Mouse (Mus musculus) embryo, embryonic 11 days (tissue): Measurements from ENCODE around the gene Ddx10.

Experiments
- DNase-seq: peaks from one replicate; pipeline ENCODE4 v3.0.0-alpha.2; 2015

Ddx10 gene

DNA sequence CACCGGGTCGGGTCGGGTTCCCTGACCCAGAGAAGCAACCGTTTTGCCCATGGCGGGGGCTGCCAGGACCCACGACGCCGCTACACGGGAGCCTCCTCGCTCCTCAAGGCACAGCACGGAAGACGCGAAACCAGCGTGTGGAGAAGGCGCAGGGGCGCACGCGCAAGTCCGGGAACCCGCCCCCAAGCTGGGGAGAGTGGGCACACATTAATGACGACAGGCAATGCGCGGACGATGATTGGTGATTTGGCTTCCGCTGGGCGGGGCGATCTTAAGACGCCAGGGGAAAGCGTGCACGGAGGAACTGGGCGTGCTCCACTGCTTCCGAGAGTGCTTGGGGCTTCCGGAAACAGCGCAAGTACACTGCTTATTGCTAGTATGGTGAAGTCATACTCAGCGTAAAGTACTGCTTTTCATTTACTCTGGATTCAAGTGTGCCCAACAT is at the start of gene Ddx10:
TSS of gene Ddx10 (minus strand) at position 101 of the 445 bp plus-strand sequence.
- DNase-seq: peak; percentile 99

DNA sequence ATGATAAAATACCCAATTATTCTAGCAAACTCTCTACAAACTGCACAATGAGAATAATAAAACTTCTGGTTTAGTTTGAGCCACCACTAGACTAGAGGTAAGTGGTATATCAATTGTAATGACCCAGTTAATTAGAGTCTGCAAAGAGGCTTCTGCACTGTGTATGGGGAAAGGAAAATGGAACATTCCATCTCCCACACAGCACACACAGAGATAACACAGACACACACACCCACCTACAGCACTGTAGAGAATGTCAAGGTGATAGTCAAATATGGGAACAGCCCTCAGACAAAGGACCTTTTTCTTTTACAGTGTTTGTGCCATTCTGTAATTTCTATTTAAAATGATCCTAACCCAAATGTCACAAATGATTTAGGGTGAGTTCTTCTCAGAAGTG is 45.0 kb upstream of the Ddx10 start:
- DNase-seq: no peak

GRCm38 (mm10) chr9:53290006-53290405 is 42.2 kb upstream of the Ddx10 start:
- no peak for DNase-seq

DNA sequence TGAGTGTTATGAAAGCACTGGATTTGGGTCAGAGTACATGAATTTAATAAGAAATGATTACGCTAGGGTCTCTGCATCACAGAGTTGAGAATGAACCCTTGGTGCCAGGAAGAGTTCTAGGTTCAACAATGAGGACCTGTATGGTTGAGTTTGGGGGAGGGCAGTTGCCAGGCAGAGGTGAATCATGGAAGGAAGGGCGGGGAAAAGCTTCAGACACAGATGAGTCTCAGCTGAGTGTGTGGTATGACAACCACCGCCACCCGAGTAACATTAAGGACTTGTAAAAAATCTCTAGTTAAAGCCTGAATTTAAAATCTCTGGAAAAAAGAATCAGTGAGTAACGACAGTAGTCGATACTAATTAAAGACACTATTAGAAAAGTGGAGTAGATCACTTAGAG is 38.9 kb upstream of the Ddx10 start:
- DNase-seq: no peak

DNA sequence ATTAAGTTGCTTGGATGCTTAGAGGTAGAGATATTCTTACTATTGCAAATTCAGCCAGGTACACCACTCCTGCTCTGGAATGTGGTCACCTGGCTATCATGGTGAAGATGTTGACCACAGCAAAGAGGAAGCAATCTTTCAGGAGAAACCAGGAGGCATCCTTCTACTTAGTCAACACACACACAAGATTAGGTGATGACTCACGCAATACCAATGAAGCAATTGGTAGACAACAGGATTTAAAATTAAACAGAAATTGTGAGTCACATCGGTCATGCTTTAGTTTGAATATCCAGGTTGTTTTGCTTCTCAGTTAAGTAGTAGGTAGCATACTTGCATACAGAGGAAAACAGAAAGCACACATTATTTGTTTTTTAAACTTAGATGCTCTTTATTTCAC is 31.1 kb upstream of the Ddx10 start:
- DNase-seq: no peak

GRCm38 (mm10) chr9:53276381-53276780 is 28.5 kb upstream of the Ddx10 start:
- DNase-seq: no peak

GRCm38 (mm10) chr9:53272714-53273113 is 24.9 kb upstream of the Ddx10 start:
- DNase-seq: no peak

DNA sequence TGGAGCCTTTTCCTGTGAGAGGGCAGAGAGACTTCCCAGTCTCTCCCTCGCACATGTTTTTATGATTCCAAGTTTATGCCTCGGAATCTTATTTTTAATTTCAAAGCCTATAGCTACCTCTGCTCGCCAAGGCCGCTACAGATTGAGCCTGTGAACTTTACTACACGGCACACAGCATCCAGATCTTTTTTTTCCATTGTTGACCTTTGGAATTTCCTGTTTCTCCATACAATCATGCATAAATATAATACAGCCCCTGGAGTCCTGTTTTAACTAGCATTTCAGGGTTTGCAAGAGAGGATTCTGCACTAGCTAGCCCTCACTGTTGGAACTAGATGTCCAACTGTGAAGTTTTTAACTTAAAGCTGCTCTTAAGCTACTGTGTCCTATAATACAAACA is 24.4 kb upstream of the Ddx10 start:
- DNase-seq: no peak

DNA sequence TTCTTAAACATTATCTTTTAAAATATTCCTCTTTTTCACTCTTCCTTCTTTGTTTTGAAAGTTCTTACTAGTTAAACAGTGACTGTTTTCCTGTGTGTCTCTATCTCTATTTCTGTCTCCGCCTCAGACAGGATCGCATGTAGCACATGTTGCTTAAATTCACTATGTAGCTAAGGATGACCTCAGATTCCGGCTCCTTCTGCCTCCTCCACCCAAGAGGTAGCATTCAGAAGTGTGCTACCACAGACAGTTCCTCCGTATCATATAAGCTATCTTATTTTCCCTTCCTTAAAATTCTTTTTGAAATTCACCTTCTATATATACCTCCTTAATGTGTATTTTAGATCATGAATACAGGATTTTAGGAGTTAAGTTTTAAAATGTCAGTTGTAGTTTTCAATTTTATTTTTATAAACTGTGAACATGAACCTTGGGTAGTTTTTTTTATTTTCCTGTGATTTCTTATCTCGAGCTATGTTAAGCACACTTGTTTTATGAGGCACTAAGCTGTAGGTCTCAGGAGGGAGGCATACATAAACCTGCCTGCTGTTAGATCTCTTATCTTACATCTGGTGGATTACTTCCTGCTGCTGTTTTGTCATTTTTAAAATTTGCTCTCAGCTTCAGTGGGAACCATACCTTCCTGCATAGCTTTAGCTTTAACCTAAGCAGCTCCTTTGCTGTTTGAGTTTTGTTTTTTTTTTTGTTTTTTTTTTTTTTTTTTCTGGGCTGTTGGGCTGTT is 23.6 kb upstream of the Ddx10 start:
- DNase-seq: no peak

GRCm38 (mm10) chr9:53269466-53269755 is 21.6 kb upstream of the Ddx10 start:
- no peak for DNase-seq

DNA sequence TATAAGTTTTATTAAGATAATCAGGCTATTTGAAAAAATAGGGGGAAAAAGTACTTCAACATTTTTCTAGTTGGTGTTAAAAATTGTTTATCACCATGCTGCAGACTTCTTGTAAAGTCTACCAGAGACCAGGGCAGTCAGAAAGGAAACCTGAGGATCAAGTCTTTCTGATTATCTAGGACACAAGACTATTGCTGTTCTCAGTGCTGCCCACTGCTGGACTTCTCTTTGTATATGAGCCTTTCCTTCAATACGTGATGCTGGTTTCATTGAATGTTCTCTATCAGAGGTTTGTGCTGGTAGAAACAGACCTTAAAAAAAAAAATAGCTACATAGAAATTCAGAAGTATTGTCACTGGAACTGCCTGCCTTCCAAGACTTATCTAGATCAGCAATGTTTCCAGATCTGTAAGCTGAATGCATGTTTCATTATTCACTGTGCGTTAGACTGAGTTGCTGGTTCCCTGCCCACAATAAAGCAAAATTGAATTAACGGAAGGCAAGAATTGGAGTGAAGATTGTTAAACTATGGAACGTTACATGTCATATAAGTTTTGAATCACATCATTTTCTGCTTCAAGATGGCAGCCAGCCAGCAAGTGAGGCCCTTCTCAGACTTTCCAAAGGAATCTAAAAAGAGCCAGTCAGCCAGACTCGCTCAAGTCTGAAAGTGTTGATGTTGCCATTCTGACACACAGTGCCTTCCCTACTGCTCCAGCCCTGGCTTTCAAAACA is 21.0 kb upstream of the Ddx10 start:
- peak; percentile 47 for DNase-seq

DNA sequence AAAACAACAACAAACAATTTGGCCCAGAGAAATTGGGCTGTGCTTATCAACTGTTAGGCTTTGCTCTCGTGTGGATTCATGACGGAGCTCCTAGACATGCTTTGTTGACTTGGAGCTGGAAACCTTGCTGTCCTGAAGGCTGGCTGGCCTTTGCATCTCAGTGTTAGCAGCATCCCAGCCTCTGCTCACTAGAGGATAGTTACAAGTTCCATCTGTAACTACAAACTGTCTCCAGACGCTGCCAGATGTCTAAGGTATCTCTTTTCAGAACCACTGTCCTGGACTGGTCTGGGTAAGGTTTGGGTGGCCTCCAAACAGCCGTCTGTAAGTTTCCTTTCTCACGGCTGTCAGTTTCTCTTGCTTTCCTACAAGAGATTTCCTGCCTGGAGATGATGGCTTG is 20.2 kb upstream of the Ddx10 start:
- DNase-seq: no peak

GRCm38 (mm10) chr9:53265589-53265988 is 17.7 kb upstream of the Ddx10 start:
- DNase-seq: no peak

GRCm38 (mm10) chr9:53264387-53264786 is 16.5 kb upstream of the Ddx10 start:
- no peak for DNase-seq

DNA sequence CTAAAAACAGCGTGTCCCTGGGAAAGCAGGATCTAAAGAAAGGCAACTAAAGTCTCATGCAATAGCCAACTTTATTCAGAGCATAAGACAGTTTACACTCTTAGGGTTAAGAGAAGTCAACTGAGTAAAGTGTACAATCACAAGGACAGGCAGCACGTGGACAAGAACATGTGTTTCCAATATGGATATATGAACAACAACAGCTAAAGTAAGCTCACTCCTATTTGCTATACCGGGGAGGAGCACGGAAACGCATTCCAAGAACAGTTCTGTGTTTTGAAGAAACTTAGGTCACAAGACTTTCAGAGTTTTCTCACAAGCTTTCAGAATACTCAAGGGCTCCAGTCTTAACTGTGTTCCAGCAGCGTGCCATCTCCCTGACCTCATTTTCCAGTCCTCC is 10.3 kb upstream of the Ddx10 start:
- DNase-seq: no peak

DNA sequence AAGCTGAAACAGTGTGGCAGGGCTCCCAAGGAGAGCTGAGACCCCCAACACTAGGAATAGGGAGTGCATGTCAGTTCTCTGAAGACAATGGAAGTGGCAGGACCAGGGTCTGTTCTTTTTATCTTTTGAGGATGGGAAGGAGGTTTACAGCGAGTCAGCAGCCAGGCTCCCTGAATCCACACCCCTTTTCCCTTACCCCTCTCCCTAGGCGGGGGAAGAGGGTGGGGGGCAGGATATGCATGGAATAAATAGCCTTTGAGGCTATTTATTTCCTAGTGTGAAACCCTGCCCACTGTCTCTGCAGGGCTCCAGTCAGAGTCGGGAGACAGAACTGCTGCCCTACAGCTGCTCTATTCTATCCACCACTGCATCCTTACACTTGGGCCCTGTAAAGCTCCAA is 9.9 kb upstream of the Ddx10 start:
- no peak for DNase-seq

- no peak for DNase-seq
These were observed 8.9 kb upstream of the Ddx10 start for GRCm38 (mm10) chr9:53256690-53257305.

- peak; percentile 84 for DNase-seq
These were observed 6.5 kb upstream of the Ddx10 start for GRCm38 (mm10) chr9:53254368-53254767.

GRCm38 (mm10) chr9:53247516-53247915 is 337 bp downstream of the Ddx10 start:
- no peak for DNase-seq

GRCm38 (mm10) chr9:53218181-53218580 is 29.7 kb downstream of the Ddx10 start:
- DNase-seq: peak; percentile 9

DNA sequence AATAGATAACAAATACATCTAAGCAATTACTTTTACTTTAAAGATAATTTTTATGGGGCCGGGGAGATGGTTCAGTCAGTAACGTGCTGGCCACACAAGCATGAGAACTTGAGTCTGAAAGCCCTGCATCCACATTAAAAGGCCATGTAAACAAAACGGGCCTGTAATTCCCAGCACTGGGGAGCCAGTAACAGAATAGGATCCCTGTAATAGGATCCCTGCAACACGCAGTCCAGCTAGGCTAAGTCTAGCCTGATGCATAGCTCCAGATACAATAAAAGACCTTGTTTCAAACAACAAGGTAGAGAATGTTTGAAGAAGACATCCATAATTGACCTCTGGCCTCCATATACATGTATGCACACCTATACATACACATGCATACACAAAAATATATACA is 39.6 kb downstream of the Ddx10 start:
- DNase-seq: no peak

- DNase-seq: no peak
These were observed 73.3 kb downstream of the Ddx10 start for GRCm38 (mm10) chr9:53174590-53174989.

DNA sequence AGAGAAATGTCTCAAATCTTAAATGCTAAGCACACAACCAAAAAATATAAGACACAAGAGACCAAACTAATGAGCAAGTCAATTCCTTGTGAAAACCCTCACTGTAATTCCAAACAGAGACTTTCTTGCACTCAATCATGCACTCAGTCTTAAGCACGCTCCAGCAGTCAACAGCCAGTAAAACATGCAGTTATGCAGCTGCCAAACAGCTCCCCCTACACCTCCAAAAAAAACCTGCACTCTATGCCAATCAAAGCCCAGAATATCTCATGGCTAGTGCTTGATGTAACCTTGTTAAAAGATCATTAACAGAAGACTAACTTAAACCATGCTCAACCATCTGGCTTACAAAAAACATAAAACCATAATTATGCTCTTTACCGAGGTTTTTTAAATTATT is 74.6 kb downstream of the Ddx10 start:
- peak; percentile 20 for DNase-seq

DNA sequence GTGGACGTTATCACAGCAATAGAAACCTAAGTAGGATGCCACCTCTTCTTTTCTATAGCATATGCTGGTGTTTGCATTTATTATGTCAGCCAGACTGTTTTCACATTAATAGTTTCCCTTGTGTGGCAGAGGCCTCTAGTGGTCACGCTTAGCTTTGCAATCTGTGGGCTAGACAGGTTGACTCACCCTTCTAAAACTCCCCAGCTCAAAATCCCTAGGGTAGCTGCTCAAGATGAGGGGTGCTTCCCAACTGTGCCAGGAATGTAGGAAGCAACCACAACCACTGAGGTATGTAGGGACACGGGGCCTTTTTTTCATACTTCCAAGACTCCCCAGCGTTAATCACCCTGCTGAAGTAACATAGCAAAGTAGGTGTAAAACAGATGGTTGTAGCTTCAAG is 103.6 kb downstream of the Ddx10 start:
- peak; percentile 66 for DNase-seq
